Mouse (Mus musculus) gastrocnemius, postnatal 14 days (tissue): ENCODE measurements around the gene Taar8b. TPM values are rescaled to one million over a fixed set of nuclear protein-coding genes. Genes with fewer than 3 reads are reported as not detected.
"Not testable (repeated sequence)": the region's sequence is repeated elsewhere in the genome, so short reads cannot be mapped to it uniquely, and the experiment has no call there.

ENCODE experiments used
- DNase-seq: peaks from one replicate; pipeline ENCODE4 v3.0.0; 2021; ENCODE audit warnings: mixed read lengths
- intact Hi-C: fragments of 180-260 bp; cut with DNase I; formaldehyde crosslinking; loops from one replicate; pipeline ENCODE4 v1.15.1; 2025; ENCODE audit warnings: low total_unique reads
- long read RNA-seq, 2 experiments: library from polyadenylated mRNA; stranded (forward); transcript quantifications; one replicate each; pipeline ENCODE4 v2.0.0; 2021
- total RNA-seq, 2 experiments: library from RNA; stranded (reverse); gene quantifications; 2 replicates each; pipeline ENCODE4 v1.2.3; 2021

The Taar8b gene
- total RNA-seq, result not detected
- long read RNA-seq, experiment 1, result 0 reads
- long read RNA-seq, experiment 2, result 0 reads

GRCm38 (mm10) chr10:24092194-24092593 is at the start of gene Taar8b:
Gene Taar8b, minus strand, starts transcription at chr10:24092294.
- DNase-seq, result no peak
- intact Hi-C loops, result no loop called here

GRCm38 (mm10) chr10:24138623-24139261 is 46.6 kb upstream of the Taar8b start:
- intact Hi-C loops, result no loop called here
- DNase-seq, result no peak

GRCm38 (mm10) chr10:24134071-24134645 is 42.1 kb upstream of the Taar8b start:
- DNase-seq, result no peak
- intact Hi-C loops, result no loop called here

- no peak for DNase-seq
- intact Hi-C loops, result no loop called here
These were observed 41.0 kb upstream of the Taar8b start for GRCm38 (mm10) chr10:24133132-24133531.

GRCm38 (mm10) chr10:24132273-24132672 is 40.2 kb upstream of the Taar8b start:
- DNase-seq, result no peak
- intact Hi-C loops, result no loop called here

GRCm38 (mm10) chr10:24131451-24132262 is 39.6 kb upstream of the Taar8b start:
- intact Hi-C loops, result no loop called here

GRCm38 (mm10) chr10:24111116-24111778 is 19.2 kb upstream of the Taar8b start:
- intact Hi-C loops, result no loop called here
- peak; percentile 22 for DNase-seq

More at GRCm38 (mm10) chr10:24131451-24132262, 39.6 kb upstream of the Taar8b start:
- DNase-seq, result no peak

GRCm38 (mm10) chr10:24109434-24109833 is 17.3 kb upstream of the Taar8b start, which contains the start of gene Taar9:
Gene Taar9, minus strand, starts transcription at chr10:24109534.
- intact Hi-C loops, DNase-seq: not testable (repeated sequence)

- no peak for DNase-seq
- intact Hi-C loops, result no loop called here
These were observed 16.1 kb upstream of the Taar8b start for GRCm38 (mm10) chr10:24108236-24108635.

- intact Hi-C loops, result no loop called here
- DNase-seq, result no peak
These were observed 15.7 kb upstream of the Taar8b start for GRCm38 (mm10) chr10:24107747-24108146.

- intact Hi-C loops, DNase-seq: not testable (repeated sequence)
These were observed 11.2 kb upstream of the Taar8b start for GRCm38 (mm10) chr10:24103299-24103698.

- DNase-seq, intact Hi-C loops: not testable (repeated sequence)
These were observed 9.7 kb upstream of the Taar8b start, which contains the start of gene Taar8c for GRCm38 (mm10) chr10:24101812-24102211. Gene Taar8c, minus strand, starts transcription at chr10:24101912.

- DNase-seq, intact Hi-C loops: not testable (repeated sequence)
These were observed 4.9 kb upstream of the Taar8b start for GRCm38 (mm10) chr10:24097010-24097409.

GRCm38 (mm10) chr10:24087168-24087567 is 4.9 kb downstream of the Taar8b start:
- DNase-seq, result no peak
- intact Hi-C loops, result loop anchor here (10.0 kb wide), 1 partner anchor 112 kb away; the partner anchor contains the start of gene Taar5

- intact Hi-C loops, result loop anchor here (10.0 kb wide), 1 partner anchor 112 kb away; the partner anchor contains the start of gene Taar5
- no peak for DNase-seq
These were observed 5.5 kb downstream of the Taar8b start for GRCm38 (mm10) chr10:24086555-24086954.

- intact Hi-C loops, result loop anchor here (10.0 kb wide), 1 partner anchor 111 kb away; the partner anchor contains the start of gene Taar5
- DNase-seq, result no peak
These were observed 6.2 kb downstream of the Taar8b start for GRCm38 (mm10) chr10:24085936-24086335.

- DNase-seq, result peak; percentile 6
- intact Hi-C loops, result loop anchor here (5.0 to 10.0 kb wide), 2 partner anchors 105 to 263 kb away; partner anchors contain the start of gene Taar5
These were observed 11.9 kb downstream of the Taar8b start for GRCm38 (mm10) chr10:24080166-24080565.

GRCm38 (mm10) chr10:24076200-24076599 is 15.9 kb downstream of the Taar8b start, which contains the start of gene Taar8a:
Gene Taar8a, plus strand, starts transcription at chr10:24076500.
- intact Hi-C loops, DNase-seq: not testable (repeated sequence)

GRCm38 (mm10) chr10:24074751-24075150 is 17.3 kb downstream of the Taar8b start:
- intact Hi-C loops, DNase-seq: not testable (repeated sequence)
